Mouse (Mus musculus) spleen, adult 10 weeks (tissue): ENCODE data around the gene Rgr. TPM values are rescaled to one million over a fixed set of nuclear protein-coding genes. Genes with fewer than 3 reads are reported as not detected.

Experiments
- polyA plus RNA-seq: library from polyadenylated mRNA; stranded (reverse); fragments of 350-450 nt; fragmentation: Illumina TruSeq; extraction: RNeasy Lipid Tissue Mini Kit (QIAGEN cat#74804); gene quantifications from one replicate; pipeline ENCODE4 v1.2.3, GENCODE M21; 2015; ENCODE audit warnings: low replicate concordance; ENCODE audit not compliant: insufficient read depth

Rgr gene
- polyA plus RNA-seq: 0.91 TPM

DNA sequence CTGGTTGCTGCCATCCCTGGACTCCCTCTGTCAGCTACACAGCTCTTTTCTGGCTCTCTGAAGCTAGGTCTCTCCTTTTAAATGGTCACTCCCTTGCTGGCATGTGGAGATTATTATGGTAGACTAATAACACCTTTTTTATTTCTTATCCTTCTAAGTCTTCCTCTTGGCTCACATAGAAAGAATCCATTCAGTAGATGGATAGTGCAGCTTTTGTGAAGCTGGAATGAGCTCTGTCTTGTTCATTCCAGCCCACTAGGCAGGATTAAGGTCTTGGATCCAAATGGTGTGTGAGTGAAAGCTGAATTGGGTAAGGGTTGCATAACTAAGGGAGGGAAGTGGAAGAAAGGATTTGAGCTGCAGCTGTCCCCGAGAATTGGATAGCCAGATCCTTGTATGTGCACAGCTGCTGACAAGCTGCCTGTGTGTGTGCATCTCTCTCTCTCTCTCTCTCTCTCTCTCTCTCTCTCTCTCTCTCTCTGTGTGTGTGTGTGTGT, at the start of gene Rgr:
Gene Rgr (minus strand): TSS at position 51 of the 497 bp plus-strand sequence.

DNA sequence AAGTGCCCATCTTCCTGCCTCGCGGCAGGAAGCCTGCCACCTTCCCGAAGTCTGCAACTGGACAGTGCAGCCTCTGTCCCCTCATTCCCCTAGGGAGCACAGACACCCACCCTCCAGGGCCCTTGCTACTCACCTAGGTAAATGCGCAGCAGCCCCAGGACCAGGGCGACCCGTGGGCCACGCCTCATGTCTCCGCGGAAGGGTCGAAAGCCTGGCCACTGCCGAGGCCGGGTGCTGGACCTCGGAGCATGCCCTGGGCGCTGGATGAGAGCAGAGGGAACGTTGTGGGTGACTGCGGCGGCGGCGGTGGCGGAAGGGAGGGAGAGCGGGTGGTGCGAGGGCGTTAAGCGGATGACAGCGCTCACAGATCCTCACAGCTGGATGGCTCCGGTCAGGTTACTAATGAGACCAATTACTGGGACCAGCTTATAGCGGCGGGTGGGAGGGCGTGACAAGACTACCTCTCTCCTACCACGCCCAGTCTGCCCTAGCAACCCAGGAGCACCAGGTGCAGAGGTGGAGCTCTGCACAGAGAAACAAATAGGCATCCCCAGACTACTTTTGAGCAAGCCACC, 49.3 kb upstream of the Rgr start, which contains the start of gene Cdhr1:
Gene Cdhr1 (minus strand): TSS at position 392 of the 575 bp plus-strand sequence.

DNA sequence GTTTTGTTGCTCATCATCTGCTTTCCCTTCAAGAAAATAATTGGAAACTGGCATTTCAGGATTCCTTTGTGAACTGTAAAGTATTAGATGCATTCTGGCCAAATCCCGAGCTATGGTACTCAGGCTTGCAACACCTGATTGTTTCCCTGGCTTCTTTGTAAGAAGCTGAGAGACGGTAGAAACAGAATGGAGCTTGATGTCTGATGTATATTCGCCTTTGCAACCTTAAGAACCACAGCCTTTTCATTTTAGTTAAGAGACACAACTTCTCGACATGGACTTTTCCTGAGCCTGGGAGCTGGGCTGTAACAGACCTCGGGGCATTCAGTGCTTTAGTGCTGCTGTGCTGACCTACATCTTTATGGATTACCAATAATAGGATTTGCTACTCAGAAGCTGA, 18.9 kb upstream of the Rgr start, which contains the start of gene Lrit2:
Gene Lrit2 (plus strand): TSS at position 301 of the 400 bp plus-strand sequence.

Other genes starting within 250 kb of the Rgr start
- 33.0 TPM for gene Ccser2, start 80.2 kb downstream of the Rgr start, polyA plus RNA-seq
- gene Lrit1, start 5.9 kb upstream of the Rgr start, polyA plus RNA-seq: 0.11 TPM
- not detected for gene Lrit2, start 19.0 kb upstream of the Rgr start, polyA plus RNA-seq
- gene Cdhr1, start 49.4 kb upstream of the Rgr start, polyA plus RNA-seq: 1.9 TPM
- 7.3 TPM for gene 2610528A11Rik, start 65.1 kb upstream of the Rgr start, polyA plus RNA-seq
- 284 TPM for gene Ghitm, start 86.3 kb upstream of the Rgr start, polyA plus RNA-seq